Mouse (Mus musculus) lung, embryonic 16.5 days (tissue): ENCODE results near the gene Map4k5. TPM values are rescaled to one million over a fixed set of nuclear protein-coding genes. Genes with fewer than 3 reads are reported as not detected.

Experiments used
- ATAC-seq: fragments of 200-750 bp; cut with Nextera tagmentation; 2 replicates; pipeline ENCODE4 v1.8.0; 2017; ENCODE audit warnings: low read depth, mild to moderate bottlenecking, moderate library complexity
- H3K27ac ChIP-seq: fragments of 300-500 bp; sonication (generic); 2 replicates; pipeline ENCODE4 v1.5.1; 2014; ENCODE audit warnings: mild to moderate bottlenecking, control low read depth, low read length
- H3K27me3 ChIP-seq: fragments of 300-500 bp; sonication (generic); 2 replicates; pipeline ENCODE4 v1.6.1; 2014; ENCODE audit warnings: low read depth, low read length, mixed read lengths; ENCODE audit not compliant: control insufficient read depth, insufficient read depth
- H3K36me3 ChIP-seq: fragments of 300-500 bp; sonication (generic); 2 replicates; pipeline ENCODE4 v1.6.1; 2014; ENCODE audit warnings: low read length; ENCODE audit not compliant: control insufficient read depth, insufficient read depth
- H3K4me1 ChIP-seq: fragments of 300-500 bp; sonication (generic); replicated peaks from 2 replicates; pipeline ENCODE4 v1.6.1; 2014; ENCODE audit warnings: low read length, mixed read lengths; ENCODE audit not compliant: control insufficient read depth, insufficient read depth
- H3K4me2 ChIP-seq: fragments of 300-500 bp; sonication (generic); 2 replicates; pipeline ENCODE4 v1.6.1; 2014; ENCODE audit warnings: low read depth, low read length, control low read depth
- H3K4me3 ChIP-seq: fragments of 300-500 bp; sonication (generic); 2 replicates; pipeline ENCODE4 v1.5.1; 2014; ENCODE audit warnings: mild to moderate bottlenecking, low read length, control low read depth
- H3K9ac ChIP-seq: fragments of 300-500 bp; sonication (generic); 2 replicates; pipeline ENCODE4 v1.6.1; 2014; ENCODE audit warnings: low read length, control low read depth
- H3K9me3 ChIP-seq: fragments of 300-500 bp; sonication (generic); 2 replicates; pipeline ENCODE4 v1.6.1; 2016; ENCODE audit warnings: low read length; ENCODE audit not compliant: control insufficient read depth
- WGBS: fragments of 180-500 bp; shearing (Covaris S2); extraction: QIAGEN DNeasy Blood & Tissue Kit; methylation state at CpG from one replicate; pipeline ENCODE4 v1.1.7; 2014; 5-methylcytosine and 5-hydroxymethylcytosine counted together
- polyA plus RNA-seq: library from polyadenylated mRNA; unstranded; fragments of >200 nt; fragmentation: Nextera tagmentation; extraction: Ambion mirVana; gene quantifications from 2 replicates; pipeline ENCODE4 v1.2.1, GENCODE M21; 2015

Map4k5 gene
- polyA plus RNA-seq, 1 experiment from 2014 or later, result 30.8 TPM

DNA sequence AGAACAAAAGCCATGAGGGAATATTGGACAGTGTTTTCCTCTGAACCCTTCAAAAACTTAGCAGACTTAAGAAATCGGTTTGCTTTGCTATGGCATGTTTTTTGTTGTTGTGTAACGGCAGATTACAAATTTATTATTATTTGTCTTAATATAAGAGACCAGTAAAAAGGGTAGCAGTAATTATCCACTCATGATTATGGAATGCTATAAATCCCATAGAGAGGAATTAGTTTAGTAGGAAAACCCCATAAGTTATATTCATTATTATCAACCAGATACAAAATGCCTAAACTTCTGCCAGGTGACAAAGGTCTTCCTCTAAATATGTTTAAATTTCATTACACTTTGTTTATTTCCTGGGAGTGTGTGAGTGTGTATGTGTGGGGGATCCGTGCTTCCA is 1.3 kb downstream of the Map4k5 start:
- Histone ChIP-seq H3K27ac (peak overlapping the region; percentile 95; the same call in 1 of the 2 replicates), H3K9me3 (no peaks in the 10 kb centered on the region), H3K4me1 (peaks cover 29% of the 10 kb centered on the region), H3K9ac (peak overlapping the region; percentile 97), H3K4me3 (peak overlapping the region; percentile 95), H3K4me2 (peak overlapping the region; percentile 66), H3K36me3 (no peaks in the 10 kb centered on the region), H3K27me3 (no peaks in the 10 kb centered on the region)
- ATAC-seq, result no peak
- 25% methylated on average over 3 of the region's 3 CpGs for WGBS

- 0 out of 2 replicates have a peak, but pooled peaks have one; percentile 7 for ATAC-seq
Observed at GRCm38 (mm10) chr12:69890476-69890875, 2.5 kb downstream of the Map4k5 start.

GRCm38 (mm10) chr12:69890051-69890450 is 2.9 kb downstream of the Map4k5 start:
- Histone ChIP-seq H3K27me3 (no peaks in the 10 kb centered on the region), H3K4me3 (peak overlapping the region; percentile 95), H3K9ac (no peak overlapping the region), H3K4me2 (peak overlapping the region; percentile 66), H3K9me3 (no peaks in the 10 kb centered on the region), H3K4me1 (peaks cover 32% of the 10 kb centered on the region), H3K27ac (peak overlapping the region; percentile 68), H3K36me3 (no peaks in the 10 kb centered on the region)
- no peak for ATAC-seq
- 44% methylated on average over 6 of the region's 6 CpGs for WGBS

More at GRCm38 (mm10) chr12:69890476-69890875, 2.5 kb downstream of the Map4k5 start:
- Histone ChIP-seq H3K4me1 (peaks cover 29% of the 10 kb centered on the region), H3K9me3 (no peaks in the 10 kb centered on the region), H3K4me2 (peak overlapping the region; percentile 66), H3K9ac (no peak overlapping the region), H3K36me3 (no peaks in the 10 kb centered on the region), H3K27ac (peak overlapping the region; percentile 68), H3K27me3 (no peaks in the 10 kb centered on the region), H3K4me3 (peak overlapping the region; percentile 95)
- WGBS, result 10% methylated on average over 5 of the region's 5 CpGs

DNA sequence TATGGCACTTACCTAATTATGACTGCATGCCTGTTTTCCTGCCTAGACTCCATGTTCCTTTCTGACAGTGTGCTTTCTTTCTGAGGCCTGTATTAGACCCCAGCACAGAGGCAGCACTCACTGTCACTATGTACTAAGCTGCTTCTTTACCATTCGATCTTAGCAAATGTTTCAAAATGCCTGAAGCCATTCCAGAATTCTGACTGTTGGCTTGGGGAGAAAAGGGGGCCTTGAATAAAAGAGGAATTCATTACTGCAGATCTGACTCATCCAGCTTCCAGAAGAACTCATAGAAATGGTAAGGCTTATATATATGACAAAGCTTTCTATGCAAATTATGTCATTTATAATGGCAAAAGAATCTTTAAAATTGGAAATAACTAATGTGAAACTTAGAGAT is 4.7 kb downstream of the Map4k5 start:
- 53% methylated on average over 1 of the region's 1 CpGs for WGBS
- Histone ChIP-seq H3K4me2 (no peak overlapping the region), H3K9me3 (no peaks in the 10 kb centered on the region), H3K36me3 (no peaks in the 10 kb centered on the region), H3K27me3 (no peaks in the 10 kb centered on the region), H3K9ac (no peak overlapping the region), H3K27ac (no peak overlapping the region), H3K4me1 (peaks cover 30% of the 10 kb centered on the region), H3K4me3 (no peak overlapping the region)
- no peak for ATAC-seq

DNA sequence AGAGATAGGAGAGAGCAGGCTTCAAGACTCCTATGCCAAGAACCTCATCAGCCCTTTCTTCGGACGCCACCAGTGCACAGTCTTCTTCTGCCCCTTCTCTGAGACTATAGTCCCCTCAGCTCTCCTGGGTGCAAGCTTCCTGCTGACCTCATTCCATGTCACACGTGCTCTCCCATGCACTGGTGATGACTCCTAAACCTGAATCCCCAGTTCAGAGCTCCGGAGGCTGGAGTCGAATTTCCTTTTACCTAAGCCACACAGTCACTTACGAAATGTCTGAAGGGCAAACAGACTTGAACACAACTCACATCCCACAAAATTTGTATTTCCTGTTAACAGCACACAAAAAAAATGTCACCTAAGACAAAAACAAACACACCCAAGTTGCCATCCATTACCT is 5.2 kb downstream of the Map4k5 start:
- Histone ChIP-seq H3K9ac (no peak overlapping the region), H3K27me3 (no peaks in the 10 kb centered on the region), H3K4me3 (no peak overlapping the region), H3K27ac (no peak overlapping the region), H3K4me1 (peaks cover 28% of the 10 kb centered on the region), H3K4me2 (no peak overlapping the region), H3K36me3 (no peaks in the 10 kb centered on the region), H3K9me3 (no peaks in the 10 kb centered on the region)
- ATAC-seq, result no peak
- WGBS, result 67% methylated on average over 6 of the region's 6 CpGs

GRCm38 (mm10) chr12:69885170-69885923 is 7.7 kb downstream of the Map4k5 start:
- H3K4me2 ChIP-seq, result no peak overlapping the region
- ATAC-seq, result no peak
- H3K4me1 ChIP-seq, result peaks cover 20% of the 10 kb centered on the region
- 85% methylated on average over 5 of the region's 5 CpGs for WGBS
- H3K27me3 ChIP-seq, result no peaks in the 10 kb centered on the region
- no peak overlapping the region for H3K4me3 ChIP-seq
- H3K9ac ChIP-seq, result no peak overlapping the region
- H3K27ac ChIP-seq, result no peak overlapping the region
- no peaks in the 10 kb centered on the region for H3K36me3 ChIP-seq
- H3K9me3 ChIP-seq, result no peaks in the 10 kb centered on the region

- Histone ChIP-seq H3K4me3 (no peak overlapping the region), H3K9me3 (no peaks in the 10 kb centered on the region), H3K9ac (no peak overlapping the region), H3K4me2 (no peak overlapping the region), H3K27me3 (no peaks in the 10 kb centered on the region), H3K4me1 (peaks cover 20% of the 10 kb centered on the region), H3K27ac (no peak overlapping the region), H3K36me3 (no peaks in the 10 kb centered on the region)
- ATAC-seq, result no peak
- 92% methylated on average over 5 of the region's 5 CpGs for WGBS
Observed at GRCm38 (mm10) chr12:69884053-69884452, 8.9 kb downstream of the Map4k5 start.

DNA sequence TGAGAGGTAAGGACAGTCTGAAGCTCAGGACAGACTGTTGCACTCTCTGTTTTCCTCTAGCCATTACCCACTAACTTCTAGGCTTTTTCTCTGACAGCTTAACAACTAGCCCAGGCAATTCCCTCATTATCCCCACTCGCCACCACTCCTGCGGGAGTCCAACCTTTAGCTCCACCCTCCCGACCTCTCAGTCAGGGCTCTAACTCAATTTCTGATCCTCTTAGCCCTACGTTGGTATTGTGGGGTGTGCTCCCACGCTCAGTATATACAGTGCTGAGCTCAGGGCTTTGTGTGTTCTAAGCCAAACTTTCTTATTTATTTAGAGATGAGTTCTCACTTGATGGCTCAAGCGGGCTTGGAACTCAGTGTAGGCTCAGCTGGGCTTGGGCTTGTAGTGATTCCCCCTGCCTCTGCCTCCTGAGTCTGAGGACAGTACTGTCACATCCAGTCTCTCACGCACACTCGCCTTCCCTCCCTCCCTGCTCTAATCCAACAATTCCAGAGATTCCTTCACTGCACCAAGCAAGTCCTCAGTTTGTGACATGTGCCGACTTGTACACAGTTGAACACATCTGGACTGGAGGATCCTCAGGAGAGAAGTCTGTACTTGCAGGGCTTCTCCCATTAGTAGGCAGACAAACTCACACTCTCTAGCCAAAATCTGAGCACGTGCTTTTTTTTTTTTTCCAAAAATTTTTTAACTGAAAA is 11.6 kb downstream of the Map4k5 start:
- Histone ChIP-seq H3K36me3 (no peaks in the 10 kb centered on the region), H3K27me3 (no peaks in the 10 kb centered on the region), H3K4me2 (no peak overlapping the region), H3K4me1 (peaks cover 26% of the 10 kb centered on the region), H3K9ac (no peak overlapping the region), H3K4me3 (no peak overlapping the region), H3K27ac (no peak overlapping the region), H3K9me3 (no peaks in the 10 kb centered on the region)
- no peak for ATAC-seq
- WGBS, result 54% methylated on average over 10 of the region's 10 CpGs

DNA sequence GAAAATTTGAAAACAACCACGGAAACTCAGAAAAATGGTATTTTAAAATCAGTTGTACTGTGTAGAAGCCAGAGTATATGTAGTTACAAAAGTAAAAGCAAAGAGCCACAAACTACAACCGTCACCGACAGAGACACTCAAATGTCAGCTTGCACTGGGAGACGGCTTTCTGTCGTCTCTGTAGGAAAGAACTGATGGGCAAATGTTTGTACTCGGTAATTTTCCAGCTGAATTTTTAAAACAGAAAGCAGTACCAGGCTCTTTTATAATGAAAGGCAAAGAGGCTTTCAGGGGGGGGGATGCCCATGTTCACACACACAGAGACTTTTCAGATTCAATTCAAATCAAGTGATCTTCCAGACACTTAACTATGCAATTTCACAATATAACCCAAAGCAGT is 13.3 kb downstream of the Map4k5 start:
- Histone ChIP-seq H3K4me1 (peaks cover 22% of the 10 kb centered on the region), H3K4me2 (peak overlapping the region; percentile 34)
- ATAC-seq, result no peak

More for the DNA sequence above, 13.3 kb downstream of the Map4k5 start:
- H3K9me3 ChIP-seq, result no peaks in the 10 kb centered on the region
- peak overlapping the region; percentile 78 for H3K27ac ChIP-seq
- H3K36me3 ChIP-seq, result no peaks in the 10 kb centered on the region
- WGBS, result 23% methylated on average over 6 of the region's 6 CpGs
- no peaks in the 10 kb centered on the region for H3K27me3 ChIP-seq
- peak overlapping the region; percentile 30 for H3K4me3 ChIP-seq
- H3K9ac ChIP-seq, result no peak overlapping the region; the same call in 1 of the 2 replicates
